ENCODE assay signal across 11 mouse cellular contexts in the genomic region with DNA sequence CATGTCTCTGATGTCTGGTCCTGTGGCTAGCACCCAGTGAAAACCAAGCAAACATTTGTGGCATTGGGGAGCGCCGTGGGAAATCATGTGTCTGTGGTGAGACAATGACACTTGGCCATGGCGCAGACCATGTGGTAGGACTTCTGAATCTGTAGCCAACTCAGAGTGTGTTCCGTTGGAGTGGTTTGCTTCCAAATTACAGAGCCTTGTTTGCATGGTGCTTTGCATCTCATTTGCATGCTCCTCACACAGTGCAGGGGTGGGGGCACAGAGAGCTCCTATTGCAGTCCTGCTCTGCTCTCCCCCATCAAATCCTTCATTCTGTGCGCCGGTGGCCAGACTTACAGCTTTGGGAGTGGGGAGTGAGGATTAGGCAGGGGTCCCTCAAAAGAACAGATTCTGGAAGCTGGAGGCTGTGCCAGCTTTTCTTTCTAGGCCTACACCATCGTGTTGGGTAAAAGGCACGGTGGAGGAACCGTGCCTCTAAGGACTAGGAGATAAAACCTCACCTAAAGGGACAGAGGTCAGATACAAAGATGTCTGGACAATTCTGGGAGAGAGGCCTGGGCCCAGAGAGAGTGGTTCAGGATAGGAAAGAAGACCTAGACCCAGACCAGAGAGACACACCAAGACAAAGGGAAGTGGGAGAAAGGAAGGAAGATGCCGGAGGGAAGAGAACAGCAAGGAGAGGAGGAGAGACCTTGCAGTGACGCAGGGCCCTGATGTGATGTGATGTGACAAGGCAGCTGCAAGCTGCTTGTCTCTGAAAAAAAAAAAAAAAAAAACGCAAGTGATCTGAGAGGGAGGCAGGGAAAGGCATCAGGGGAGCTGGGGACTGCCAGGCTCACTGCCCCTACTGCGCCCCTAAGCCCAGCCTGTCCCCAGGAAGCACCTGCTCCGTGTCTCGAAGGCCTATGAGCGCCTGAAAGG.
DNase-seq lines count a peak whose midpoint lies in the region; ATAC-seq and TF ChIP-seq lines count a peak whose summit lies in the region.
"Had no signal": no experiment of that assay in that cellular context is flagged by ENCODE, and none has a peak within 500 bp of the region (broad histone marks: within the 10 kb centered on the region; RNA-seq: fewer than 3 reads in every experiment).

No protein-coding gene starts in this region.

- no peaks in the 10 kb centered on the region for H3K27me3 ChIP-seq in intestine, postnatal 0 days (replicated peaks; ENCODE audit: control insufficient read depth, insufficient read depth, low read length)

- TF ChIP-seq CTCF in layer of hippocampus, adult 2 months (conservative IDR thresholded peaks at IDR 0.05), result no peak
- no peak for TF ChIP-seq CTCF in intestine, postnatal 0 days (IDR thresholded peaks at IDR 0.05; ENCODE audit: low read depth)

- H3K4me2 ChIP-seq in intestine, postnatal 0 days (replicated peaks; ENCODE audit: low read depth), result no peak overlapping the region

- H3K27ac ChIP-seq in layer of hippocampus, adult 2 months, result peak overlapping the region; percentile 91
- no peak overlapping the region for H3K27ac ChIP-seq in intestine, postnatal 0 days (ENCODE audit: low read depth, low read length)

- peak; percentile 72 for DNase-seq in layer of hippocampus, adult 11-12 months (ENCODE audit: low spot score)
- no peak for DNase-seq in layer of hippocampus, adult 9-10 months (ENCODE audit: low spot score)
- peak; percentile 72 to 86 for DNase-seq in layer of hippocampus, adult 2 months (ENCODE audit: low spot score in 2 of 2)
- peak; percentile 41 for DNase-seq in mesoderm, embryonic 11.5 days (ENCODE audit: low read depth, low spot score)
- DNase-seq in right cerebral cortex, postnatal 4 days, result peak; percentile 72
- DNase-seq in thymus, postnatal 10 days (ENCODE audit: low spot score in 2 of 2), result no peak
- DNase-seq in adrenal gland, postnatal 4 days (ENCODE audit: low spot score in 2 of 2), result no peak
- DNase-seq: B cell, adult 2 months had no signal

- H3K4me1 ChIP-seq in intestine, postnatal 0 days (replicated peaks; ENCODE audit: control insufficient read depth, insufficient read depth, low read length), result no peaks in the 10 kb centered on the region

- WGBS in intestine, postnatal 0 days, result 72% methylated on average over 16 of the region's 16 CpGs

- no peaks in the 10 kb centered on the region for H3K36me3 ChIP-seq in intestine, postnatal 0 days (ENCODE audit: control insufficient read depth, insufficient read depth)

- no peaks in the 10 kb centered on the region for H3K9me3 ChIP-seq in intestine, postnatal 0 days (ENCODE audit: control insufficient read depth)

- no peak overlapping the region for H3K9ac ChIP-seq in intestine, postnatal 0 days (ENCODE audit: low read depth, low read length)

- no peak overlapping the region for H3K4me3 ChIP-seq in layer of hippocampus, adult 2 months
- no peak overlapping the region for H3K4me3 ChIP-seq in intestine, postnatal 0 days (ENCODE audit: low read depth, low read length)
- H3K4me3 ChIP-seq: myocyte had no signal

- no peak for ATAC-seq in intestine, postnatal 0 days
- ATAC-seq: activated CD4-positive, CD25-positive, alpha-beta regulatory T cell, adult 4 months had no signal

Comparison
In these comparisons a context has a peak if more than half of its experiments do, and no peak if none do; other contexts are left out.
1. DNase-seq: peak in layer of hippocampus, adult 11-12 months (single experiment), layer of hippocampus, adult 2 months (2 of 2), mesoderm, embryonic 11.5 days (single experiment) and right cerebral cortex, postnatal 4 days (single experiment); none in layer of hippocampus, adult 9-10 months (single experiment), thymus, postnatal 10 days (0 of 2) and adrenal gland, postnatal 4 days (0 of 2).